In genomic region chr10:42690233-42691028, GRCm38 (mm10) we compare ENCODE assay signal across 15 mouse cellular contexts.
A peak's percentile ranks its signal among the peaks of the same experiment; 100 is the strongest.
DNase-seq lines count a peak whose midpoint lies in the region; ATAC-seq and TF ChIP-seq lines count a peak whose summit lies in the region.
"Had no signal": no experiment of that assay in that cellular context is flagged by ENCODE, and none has a peak within 500 bp of the region (broad histone marks: within the 10 kb centered on the region; RNA-seq: fewer than 3 reads in every experiment).

No protein-coding gene starts in this region.

- H3K4me2 ChIP-seq in embryonic facial prominence, embryonic 11.5 days (ENCODE audit: low read depth, low read length) = no peak overlapping the region
- peak overlapping the region; percentile 53 for H3K4me2 ChIP-seq in forebrain, embryonic 13.5 days
- H3K4me2 ChIP-seq in hindbrain, embryonic 16.5 days (ENCODE audit: low read length) = peak overlapping the region; percentile 45
- H3K4me2 ChIP-seq in midbrain, postnatal 0 days (ENCODE audit: low read depth, low read length, poor library complexity, severe bottlenecking) = peak overlapping the region; percentile 36
- H3K4me2 ChIP-seq: lung, embryonic 14.5 days had no signal

- no peak; the same call in 1 of the 2 replicates for ATAC-seq in embryonic facial prominence, embryonic 11.5 days (replicated peaks; ENCODE audit: insufficient number of reproducible peaks, low FRiP score, low TSS enrichment, low read depth)
- peak; percentile 77 for ATAC-seq in forebrain, embryonic 13.5 days
- peak; percentile 66 for ATAC-seq in hindbrain, embryonic 16.5 days
- ATAC-seq in midbrain, postnatal 0 days (ENCODE audit: low FRiP score) = no peak; the same call in 1 of the 2 replicates
- ATAC-seq: inflammation-experienced regulatory T-cells, adult 6 months; Patski had no signal

- no peak overlapping the region for H3K27ac ChIP-seq in embryonic facial prominence, embryonic 11.5 days (replicated peaks; ENCODE audit: low read depth, low read length)
- H3K27ac ChIP-seq in forebrain, embryonic 13.5 days = peak overlapping the region; percentile 70
- no peak overlapping the region for H3K27ac ChIP-seq in hindbrain, embryonic 16.5 days (ENCODE audit: low read depth, low read length)
- H3K27ac ChIP-seq in midbrain, postnatal 0 days (ENCODE audit: low read depth, low read length) = no peak overlapping the region

- peak; percentile 1 for DNase-seq in embryonic facial prominence, embryonic 11.5 days (ENCODE audit: low spot score)
- no peak for DNase-seq in midbrain, postnatal 0 days (ENCODE audit: low spot score)
- DNase-seq in yolk sac, embryonic 10.5 days (ENCODE audit: low spot score) = no peak
- no peak for DNase-seq in kidney, adult 11 months
- DNase-seq in urinary bladder, postnatal 25 days (ENCODE audit: low spot score) = no peak
- DNase-seq: cerebellum, postnatal 14 days; gastrocnemius, postnatal 14 days; kidney, postnatal 36 days; liver; lung, embryonic 14.5 days had no signal

- H3K9me3 ChIP-seq in embryonic facial prominence, embryonic 11.5 days (replicated peaks; ENCODE audit: control insufficient read depth, low read length) = no peaks in the 10 kb centered on the region
- peaks cover 6% of the 10 kb centered on the region; the same call in 1 of the 2 replicates for H3K9me3 ChIP-seq in forebrain, embryonic 13.5 days (replicated peaks)
- H3K9me3 ChIP-seq in hindbrain, embryonic 16.5 days (ENCODE audit: control insufficient read depth, low read length) = no peaks in the 10 kb centered on the region
- no peaks in the 10 kb centered on the region for H3K9me3 ChIP-seq in midbrain, postnatal 0 days (ENCODE audit: low read length)

- no peak for TF ChIP-seq CTCF in midbrain, postnatal 0 days (IDR thresholded peaks at IDR 0.05)

- no peaks in the 10 kb centered on the region for H3K27me3 ChIP-seq in embryonic facial prominence, embryonic 11.5 days (ENCODE audit: control insufficient read depth, insufficient read depth, low read length)
- H3K27me3 ChIP-seq in forebrain, embryonic 13.5 days = no peaks in the 10 kb centered on the region
- no peaks in the 10 kb centered on the region for H3K27me3 ChIP-seq in hindbrain, embryonic 16.5 days (replicated peaks; ENCODE audit: control insufficient read depth, insufficient read depth, low read length)
- no peaks in the 10 kb centered on the region for H3K27me3 ChIP-seq in midbrain, postnatal 0 days (ENCODE audit: insufficient read depth, low read length)
- H3K27me3 ChIP-seq: CH12.LX, Patski had no signal

- H3K36me3 ChIP-seq in embryonic facial prominence, embryonic 11.5 days (replicated peaks; ENCODE audit: control insufficient read depth, insufficient read depth, low read depth, low read length) = no peaks in the 10 kb centered on the region
- peaks cover 7% of the 10 kb centered on the region; the same call in 1 of the 2 replicates for H3K36me3 ChIP-seq in forebrain, embryonic 13.5 days (ENCODE audit: poor library complexity, severe bottlenecking)
- H3K36me3 ChIP-seq in hindbrain, embryonic 16.5 days (ENCODE audit: control insufficient read depth, insufficient read depth, low read length) = no peaks in the 10 kb centered on the region
- H3K36me3 ChIP-seq in midbrain, postnatal 0 days (ENCODE audit: insufficient read depth, low read length) = no peaks in the 10 kb centered on the region

- no peaks in the 10 kb centered on the region for H3K4me1 ChIP-seq in embryonic facial prominence, embryonic 11.5 days (ENCODE audit: control insufficient read depth, insufficient read depth, low read length)
- H3K4me1 ChIP-seq in forebrain, embryonic 13.5 days = peaks cover 9% of the 10 kb centered on the region
- H3K4me1 ChIP-seq in hindbrain, embryonic 16.5 days (ENCODE audit: control insufficient read depth, insufficient read depth, low read depth, low read length) = no peaks in the 10 kb centered on the region; the same call in 1 of the 2 replicates
- no peaks in the 10 kb centered on the region for H3K4me1 ChIP-seq in midbrain, postnatal 0 days (ENCODE audit: insufficient read depth, low read length)

- WGBS in embryonic facial prominence, embryonic 11.5 days = 59% methylated on average over 17 of the region's 17 CpGs
- WGBS in forebrain, embryonic 13.5 days = 6% methylated on average over 17 of the region's 17 CpGs
- 43% methylated on average over 17 of the region's 17 CpGs for WGBS in hindbrain, embryonic 16.5 days
- WGBS in midbrain, postnatal 0 days = 29% methylated on average over 17 of the region's 17 CpGs

- no peak overlapping the region for H3K4me3 ChIP-seq in embryonic facial prominence, embryonic 11.5 days (ENCODE audit: low read depth, low read length)
- H3K4me3 ChIP-seq in forebrain, embryonic 13.5 days = peak overlapping the region; percentile 21
- peak overlapping the region; percentile 16 for H3K4me3 ChIP-seq in hindbrain, embryonic 16.5 days (ENCODE audit: low read length)
- H3K4me3 ChIP-seq in midbrain, postnatal 0 days (ENCODE audit: low read depth, low read length) = peak overlapping the region; percentile 9; the same call in 1 of the 2 replicates

- H3K9ac ChIP-seq in embryonic facial prominence, embryonic 11.5 days (replicated peaks; ENCODE audit: low read length) = no peak overlapping the region
- peak overlapping the region; percentile 65 for H3K9ac ChIP-seq in forebrain, embryonic 13.5 days
- H3K9ac ChIP-seq in hindbrain, embryonic 16.5 days (ENCODE audit: low read depth, low read length) = peak overlapping the region; percentile 47
- no peak overlapping the region; the same call in 1 of the 2 replicates for H3K9ac ChIP-seq in midbrain, postnatal 0 days (replicated peaks; ENCODE audit: low read length, poor library complexity, severe bottlenecking)
- H3K9ac ChIP-seq: lung, embryonic 14.5 days had no signal

Comparison
In these comparisons a context has a peak if more than half of its experiments do, and no peak if none do; other contexts are left out.
1. ATAC-seq: peak in forebrain, embryonic 13.5 days (single experiment) and hindbrain, embryonic 16.5 days (single experiment); none in embryonic facial prominence, embryonic 11.5 days (single experiment) and midbrain, postnatal 0 days (single experiment).
2. H3K9ac ChIP-seq: peak in forebrain, embryonic 13.5 days (single experiment) and hindbrain, embryonic 16.5 days (single experiment); none in embryonic facial prominence, embryonic 11.5 days (single experiment) and midbrain, postnatal 0 days (single experiment).